Mouse (Mus musculus) olfactory bulb, adult 2 months (tissue): ENCODE results near the gene Copb1. TPM values are rescaled to one million over a fixed set of nuclear protein-coding genes. Genes with fewer than 3 reads are reported as not detected.

Source experiments
- H3K27ac ChIP-seq: fragments of 200-500 bp; 2 replicates; pipeline ENCODE4 v1.5.1; 2012; ENCODE audit warnings: low read depth, low read length; ENCODE audit not compliant: insufficient read depth
- H3K4me1 ChIP-seq: fragments of 200-500 bp; 2 replicates; pipeline ENCODE4 v1.6.1; 2012; ENCODE audit warnings: low read length; ENCODE audit not compliant: control insufficient read depth, insufficient read depth
- H3K4me3 ChIP-seq: fragments of 200-500 bp; 2 replicates; pipeline ENCODE4 v1.5.1; 2012; ENCODE audit warnings: mild to moderate bottlenecking, low read depth, low read length, moderate library complexity; ENCODE audit not compliant: insufficient read depth
- CTCF ChIP-seq: fragments of 200-500 bp; IDR thresholded peaks from 2 replicates; pipeline ENCODE4 v1.5.1; 2012; ENCODE audit warnings: low read depth, mild to moderate bottlenecking, low read length, moderate library complexity; ENCODE audit not compliant: insufficient read depth
- POLR2A ChIP-seq: fragments of 200-500 bp; IDR thresholded peaks from 2 replicates; pipeline ENCODE4 v1.6.1; 2012; ENCODE audit warnings: mild to moderate bottlenecking, low read depth, low read length, moderate library complexity; ENCODE audit not compliant: insufficient read depth
- WGBS: fragments of 180-500 bp; shearing (Covaris S2); methylation state at CpG from one replicate; pipeline ENCODE4 v1.1.7; 2018; 5-methylcytosine and 5-hydroxymethylcytosine counted together
- polyA plus RNA-seq: library from polyadenylated mRNA; stranded (reverse); fragments of >200 nt; gene quantifications from 2 replicates; pipeline ENCODE4 v1.2.4, GENCODE M21; 2012; ENCODE audit warnings: low replicate concordance; ENCODE audit not compliant: missing spikeins, insufficient read depth, insufficient read length

Copb1 gene
- polyA plus RNA-seq, 1 experiment, result not detected

- Histone ChIP-seq H3K4me1 (peaks cover 4% of the 10 kb centered on the region), H3K27ac (no peak overlapping the region), H3K4me3 (no peak overlapping the region)
- 88% methylated on average over 6 of the region's 6 CpGs for WGBS
- TF ChIP-seq POLR2A (no peak), CTCF (no peak)
Measured at GRCm38 (mm10) chr7:114183416-114183815, 71.1 kb downstream of the Copb1 start.

- Histone ChIP-seq H3K27ac (no peak overlapping the region), H3K4me1 (peaks cover 4% of the 10 kb centered on the region), H3K4me3 (no peak overlapping the region)
- WGBS, result 78% methylated on average over 3 of the region's 3 CpGs
- TF ChIP-seq CTCF (no peak), POLR2A (no peak)
Measured at GRCm38 (mm10) chr7:114182708-114183107, 71.8 kb downstream of the Copb1 start.

- WGBS, result 27% methylated on average over 5 of the region's 5 CpGs
- no peak overlapping the region for H3K27ac ChIP-seq
- H3K4me1 ChIP-seq, result peaks cover 4% of the 10 kb centered on the region
- H3K4me3 ChIP-seq, result no peak overlapping the region
- TF ChIP-seq CTCF, result no peak
- TF ChIP-seq POLR2A, result no peak
Measured at GRCm38 (mm10) chr7:114181391-114181790, 73.1 kb downstream of the Copb1 start.

GRCm38 (mm10) chr7:114176588-114176987, 77.9 kb downstream of the Copb1 start:
- WGBS, result 78% methylated on average over 2 of the region's 2 CpGs
- no peak for TF ChIP-seq POLR2A
- TF ChIP-seq CTCF, result no peak
- Histone ChIP-seq H3K4me1 (peaks cover 3% of the 10 kb centered on the region), H3K4me3 (no peak overlapping the region), H3K27ac (no peak overlapping the region)

GRCm38 (mm10) chr7:114171354-114172097, 83.0 kb downstream of the Copb1 start:
- WGBS, result 76% methylated on average over 8 of the region's 8 CpGs
- Histone ChIP-seq H3K27ac (no peak overlapping the region), H3K4me3 (no peak overlapping the region), H3K4me1 (no peaks in the 10 kb centered on the region)
- TF ChIP-seq CTCF (no peak), POLR2A (no peak)

GRCm38 (mm10) chr7:114169996-114170395, 84.5 kb downstream of the Copb1 start:
- WGBS, result 88% methylated on average over 4 of the region's 4 CpGs
- TF ChIP-seq POLR2A (no peak), CTCF (no peak)
- H3K4me3 ChIP-seq, result no peak overlapping the region
- H3K4me1 ChIP-seq, result no peaks in the 10 kb centered on the region
- no peak overlapping the region for H3K27ac ChIP-seq

GRCm38 (mm10) chr7:114169381-114169780, 85.1 kb downstream of the Copb1 start:
- no peaks in the 10 kb centered on the region for H3K4me1 ChIP-seq
- 88% methylated on average over 2 of the region's 2 CpGs for WGBS
- TF ChIP-seq POLR2A (no peak), CTCF (no peak)
- H3K4me3 ChIP-seq, result no peak overlapping the region
- H3K27ac ChIP-seq, result no peak overlapping the region

Other genes starting within 250 kb of the Copb1 start
- not detected in 2 replicates for gene Rras2, start 136.9 kb downstream of the Copb1 start, polyA plus RNA-seq
- not detected in 2 replicates for gene Psma1, start 21.4 kb upstream of the Copb1 start, polyA plus RNA-seq
- not detected in 2 replicates for gene Pde3b, start 160.6 kb upstream of the Copb1 start, polyA plus RNA-seq